Mouse (Mus musculus) left cerebral cortex, adult 2 months (tissue): Measurements from ENCODE around the gene Tm9sf1. TPM values are rescaled to one million over a fixed set of nuclear protein-coding genes. Genes with fewer than 3 reads are reported as not detected.

ENCODE experiments used
- DNase-seq, 2 experiments: peaks; one replicate each; pipeline ENCODE4 v3.0.0; 2021 to 2022; ENCODE audit warnings: low spot score in 2 of 2, mixed read lengths in 1 of 2; ENCODE audit errors: extremely low spot score in 1 of 2
- H3K27ac ChIP-seq: fragments of 200-600 bp; 2 replicates; pipeline ENCODE4 v1.8.1; 2022
- H3K4me3 ChIP-seq: fragments of 200-600 bp; 2 replicates; pipeline ENCODE4 v1.8.1; 2022
- CTCF ChIP-seq: fragments of 200-600 bp; IDR thresholded peaks from 2 replicates; pipeline ENCODE4 v1.8.1; 2022; ENCODE audit warnings: antibody characterized with exemption, mild to moderate bottlenecking, moderate library complexity
- intact Hi-C: fragments of 180-260 bp; cut with DNase I; formaldehyde crosslinking; loops from one replicate; pipeline ENCODE4 v1.15.1; 2025
- total RNA-seq, 2 experiments: library from RNA; stranded (reverse); gene quantifications; 2 replicates each; pipeline ENCODE4 v1.2.3; 2021

The Tm9sf1 gene
- total RNA-seq, 2 experiments from 2014 or later = 37.8 to 41.0 TPM

DNA sequence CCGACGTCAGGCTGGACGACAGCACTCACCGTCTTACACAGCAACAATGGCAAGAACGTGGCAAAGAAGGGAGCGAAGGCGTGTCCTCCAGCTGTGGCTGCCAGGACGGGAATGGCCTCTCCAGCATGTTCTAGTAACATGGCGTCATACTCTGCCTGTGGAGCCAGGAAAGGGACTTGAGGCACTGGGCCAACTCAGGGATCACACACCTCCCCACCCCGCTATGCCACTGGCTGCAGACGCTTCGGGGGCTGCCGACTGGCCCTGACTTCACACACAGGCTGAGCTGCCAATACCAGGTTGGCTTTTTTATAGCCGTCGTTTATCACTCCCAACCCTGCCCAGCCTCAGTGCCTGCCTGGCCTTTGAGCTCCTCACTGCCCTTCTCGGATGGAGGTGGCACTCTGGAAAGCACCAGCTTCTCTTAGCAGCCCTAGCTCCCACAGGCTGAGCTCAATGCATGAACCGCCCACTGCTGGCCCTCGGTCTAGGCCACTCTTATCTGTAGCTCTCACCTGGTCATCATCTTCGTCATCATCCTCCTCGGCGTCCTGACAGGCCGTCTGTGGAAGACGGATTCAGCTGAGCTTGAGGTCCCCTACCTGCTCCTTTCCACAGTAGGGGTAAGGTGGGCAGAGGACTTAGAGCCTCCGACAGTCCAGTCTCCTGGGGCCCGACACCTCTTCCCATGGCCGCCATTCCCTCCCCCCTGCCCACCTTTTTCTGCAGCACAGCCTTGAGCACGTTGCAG lies 15.4 kb downstream of the Tm9sf1 start:
- DNase-seq = no peak
- no peak for TF ChIP-seq CTCF
- H3K27ac ChIP-seq = no peak overlapping the region
- intact Hi-C loops = no loop called here
- no peak overlapping the region for H3K4me3 ChIP-seq

DNA sequence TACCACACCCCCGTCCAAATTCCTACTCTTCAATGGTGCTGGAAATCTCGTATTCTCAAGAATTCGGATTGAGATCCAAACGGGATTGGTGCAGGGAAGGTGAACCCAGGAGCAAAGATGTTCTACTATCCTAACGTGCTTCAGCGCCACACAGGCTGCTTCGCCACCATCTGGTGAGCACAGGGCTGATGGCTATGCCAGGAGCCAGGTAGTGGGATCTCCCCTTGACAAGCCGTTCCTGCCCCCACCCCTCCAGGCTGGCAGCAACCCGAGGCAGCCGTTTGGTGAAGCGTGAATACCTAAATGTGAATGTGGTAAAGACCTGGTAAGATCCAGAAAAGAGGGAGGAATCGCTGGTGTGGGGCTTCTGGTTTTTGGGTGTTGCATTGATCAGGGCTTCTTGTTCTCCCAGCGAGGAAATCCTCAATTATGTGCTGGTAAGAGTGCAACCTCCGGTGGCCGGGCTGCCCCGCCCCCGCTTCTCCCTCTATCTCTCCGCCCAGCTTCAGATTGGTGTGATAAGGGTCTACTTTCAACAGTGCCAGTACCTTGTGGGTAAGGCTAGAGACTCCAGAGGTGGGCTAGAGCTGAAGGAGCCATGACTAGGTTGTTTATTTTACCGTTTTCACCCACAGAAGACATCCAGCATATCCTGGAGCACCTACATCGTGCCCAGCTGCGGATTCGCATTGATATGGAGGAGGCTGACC lies 25.0 kb downstream of the Tm9sf1 start:
- no peak for DNase-seq
- no peak for TF ChIP-seq CTCF
- Histone ChIP-seq H3K4me3 (no peak overlapping the region), H3K27ac (no peak overlapping the region)
- intact Hi-C loops = no loop called here

DNA sequence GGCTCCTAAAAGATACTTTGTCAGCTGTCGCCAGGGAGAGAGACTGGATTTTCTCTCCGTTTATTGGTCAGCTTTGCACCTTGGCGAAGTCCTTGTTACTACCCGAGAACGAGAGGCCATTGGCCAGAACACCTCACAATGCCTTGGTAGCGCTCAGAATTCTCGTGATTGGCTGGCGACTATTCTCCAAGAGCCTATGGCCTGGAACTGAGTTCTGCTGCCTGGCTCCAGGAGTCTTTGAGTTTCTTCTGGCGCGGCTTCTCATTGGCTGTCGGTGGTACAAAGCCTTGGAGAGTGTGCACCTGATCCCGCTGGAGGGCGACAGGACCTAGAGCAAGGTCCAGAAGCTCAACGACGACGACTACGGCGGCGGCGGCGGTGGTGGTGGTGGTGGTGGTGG lies 25.8 kb downstream of the Tm9sf1 start, which contains the start of gene Rec8:
Rec8 (plus strand) TSS at position 216 of the 400 bp plus-strand sequence.
- H3K4me3 ChIP-seq = no peak within 1 kb of the TSS
- no peak within 1 kb of the TSS for H3K27ac ChIP-seq
- DNase-seq = no peak
- intact Hi-C loops = no loop called here
- TF ChIP-seq CTCF = no peak

DNA sequence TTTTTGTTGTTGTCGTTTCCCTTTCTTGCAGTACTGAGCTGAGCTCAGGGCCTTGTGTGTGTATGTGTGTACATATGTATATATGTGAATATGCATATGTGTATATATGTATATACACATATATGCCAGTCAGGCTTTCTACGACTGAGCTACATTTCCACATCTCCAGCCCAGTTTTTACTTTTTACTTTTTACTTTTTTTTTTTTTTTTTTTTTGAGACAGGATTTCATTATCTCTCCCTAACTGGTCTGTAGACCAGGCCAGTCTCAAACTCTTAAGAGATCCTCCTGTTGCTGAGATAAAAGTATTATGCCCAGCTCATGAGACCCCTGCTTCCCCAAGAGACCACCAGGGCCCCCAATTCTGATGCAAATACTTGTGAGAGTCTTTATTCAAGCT lies 26.8 kb downstream of the Tm9sf1 start:
- H3K27ac ChIP-seq = no peak overlapping the region
- intact Hi-C loops = no loop called here
- no peak for DNase-seq
- no peak overlapping the region for H3K4me3 ChIP-seq
- no peak for TF ChIP-seq CTCF

DNA sequence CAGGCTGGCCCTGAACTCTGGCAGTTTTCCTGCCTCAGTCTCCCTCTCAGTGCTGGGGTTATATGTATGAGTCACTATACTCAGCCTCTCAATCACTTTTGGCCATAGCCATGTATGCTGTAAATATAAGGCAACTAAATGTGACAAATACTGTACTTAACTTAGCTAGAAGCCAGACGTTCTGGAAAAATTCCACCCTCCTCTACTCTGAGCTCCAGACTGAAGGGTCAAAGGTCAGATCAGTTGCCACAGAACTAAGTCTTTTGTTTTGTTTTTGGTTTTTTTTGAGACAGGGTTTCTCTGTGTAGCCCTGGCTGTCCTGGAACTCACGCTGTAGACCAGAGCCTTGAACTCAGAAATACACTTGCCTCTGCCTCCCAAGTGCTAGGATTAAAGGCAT lies 27.7 kb downstream of the Tm9sf1 start:
- Histone ChIP-seq H3K27ac (no peak overlapping the region), H3K4me3 (no peak overlapping the region)
- TF ChIP-seq CTCF = no peak
- DNase-seq = no peak
- intact Hi-C loops = no loop called here

DNA sequence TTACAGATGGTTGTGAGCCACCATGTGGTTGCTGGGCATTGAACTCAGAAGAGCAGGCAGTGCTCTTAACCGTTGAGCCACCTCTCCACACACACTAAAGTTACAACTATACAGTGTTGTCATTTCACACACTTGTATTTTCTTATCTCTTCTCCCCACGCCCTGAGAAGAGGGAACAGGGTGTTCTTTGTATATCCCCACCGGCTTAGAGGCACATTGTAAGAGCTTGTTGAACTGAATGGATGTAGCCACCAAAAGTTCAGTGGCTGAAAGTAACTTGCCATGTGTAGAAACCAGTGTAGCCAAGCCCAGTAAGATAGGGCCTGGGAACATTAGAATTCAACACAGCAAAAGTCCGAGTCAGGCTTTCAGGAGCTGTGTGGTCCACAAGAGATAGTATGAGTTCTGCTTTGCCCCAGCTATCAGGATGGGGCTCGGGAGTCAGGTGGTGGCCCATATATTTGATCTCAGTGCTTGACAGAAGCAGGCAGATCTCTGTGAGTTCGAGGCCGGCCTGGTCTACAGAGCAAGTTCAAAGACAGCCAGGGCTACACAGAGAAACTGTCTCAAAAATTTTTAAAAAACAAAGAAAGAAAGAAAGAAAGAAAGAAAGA lies 28.9 kb downstream of the Tm9sf1 start:
- DNase-seq = no peak
- TF ChIP-seq CTCF = no peak
- H3K4me3 ChIP-seq = no peak overlapping the region
- intact Hi-C loops = no loop called here
- H3K27ac ChIP-seq = no peak overlapping the region

DNA sequence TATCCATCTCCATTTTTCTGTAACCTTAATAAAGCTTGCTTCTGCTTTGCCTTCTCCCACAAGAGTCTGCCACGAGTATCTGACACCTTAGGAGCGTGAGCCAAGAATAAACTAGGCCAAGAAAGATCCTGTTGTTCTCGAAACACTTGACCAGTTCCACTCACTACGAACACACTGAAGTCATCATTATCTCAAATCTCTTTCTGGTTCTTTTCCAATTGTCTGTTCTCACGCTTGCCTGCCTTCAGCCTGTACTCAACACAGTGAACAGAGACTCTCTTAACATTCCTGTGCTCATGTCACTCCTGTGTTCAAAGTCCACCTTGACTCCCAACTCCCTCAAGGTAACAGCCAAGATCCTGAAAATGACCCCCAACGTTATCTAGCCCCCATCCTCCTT lies 30.3 kb downstream of the Tm9sf1 start:
- no peak overlapping the region for H3K4me3 ChIP-seq
- TF ChIP-seq CTCF = no peak
- DNase-seq = no peak
- no peak overlapping the region for H3K27ac ChIP-seq
- intact Hi-C loops = no loop called here

DNA sequence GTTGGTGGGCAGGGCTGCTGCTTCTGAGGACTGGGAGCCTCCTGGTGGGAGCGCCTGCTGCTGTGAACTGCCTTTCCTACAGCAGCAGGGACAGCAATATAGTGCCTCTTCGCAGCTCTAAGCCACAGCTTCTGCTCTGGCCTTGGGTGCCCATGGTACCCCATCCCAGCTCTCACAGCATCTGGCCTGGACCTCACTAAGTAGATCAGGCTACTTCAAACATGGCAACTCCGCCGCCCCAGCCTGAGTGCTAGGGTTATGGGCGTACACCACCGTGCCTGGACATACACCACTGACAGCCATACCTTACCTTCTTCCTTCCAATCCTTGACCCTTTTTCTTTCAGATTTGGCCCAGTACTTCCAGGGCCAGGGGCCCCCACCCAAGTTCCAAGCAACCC lies 35.3 kb downstream of the Tm9sf1 start:
- H3K27ac ChIP-seq = no peak overlapping the region
- intact Hi-C loops = no loop called here
- H3K4me3 ChIP-seq = no peak overlapping the region
- TF ChIP-seq CTCF = no peak
- DNase-seq = no peak

DNA sequence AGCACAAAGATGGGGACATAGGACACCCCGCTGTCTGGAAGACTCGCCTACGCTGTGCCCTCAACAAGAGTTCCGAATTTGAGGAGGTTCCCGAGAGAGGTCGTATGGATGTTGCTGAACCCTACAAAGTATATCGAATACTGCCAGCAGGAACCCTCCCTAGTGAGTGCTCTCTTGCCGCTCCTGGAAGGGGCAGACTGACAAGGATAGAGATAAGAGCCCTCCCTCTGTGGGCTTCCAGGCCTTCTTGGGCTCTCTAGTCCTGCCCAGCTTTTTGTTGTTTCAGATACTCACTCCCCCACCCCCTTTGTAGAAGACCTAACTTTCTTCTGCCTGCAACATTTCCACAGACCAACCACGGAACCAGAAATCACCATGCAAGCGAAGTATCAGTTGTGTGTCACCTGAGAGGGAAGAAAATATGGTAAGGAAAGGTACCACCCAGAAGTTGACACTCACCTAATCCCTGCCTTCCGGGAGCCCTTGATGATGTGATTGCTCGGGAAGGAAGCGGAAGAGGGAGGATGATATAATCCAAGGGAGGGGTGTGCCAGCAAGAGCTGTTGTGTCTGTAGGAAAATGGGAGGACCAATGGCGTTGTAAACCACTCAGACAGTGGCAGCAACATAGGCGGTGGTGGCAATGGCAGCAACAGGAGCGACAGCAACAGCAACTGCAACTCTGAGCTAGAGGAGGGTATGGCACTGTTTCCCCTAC lies 37.7 kb downstream of the Tm9sf1 start:
- no peak for TF ChIP-seq CTCF
- intact Hi-C loops = no loop called here
- H3K27ac ChIP-seq = no peak overlapping the region
- no peak overlapping the region for H3K4me3 ChIP-seq
- no peak for DNase-seq

DNA sequence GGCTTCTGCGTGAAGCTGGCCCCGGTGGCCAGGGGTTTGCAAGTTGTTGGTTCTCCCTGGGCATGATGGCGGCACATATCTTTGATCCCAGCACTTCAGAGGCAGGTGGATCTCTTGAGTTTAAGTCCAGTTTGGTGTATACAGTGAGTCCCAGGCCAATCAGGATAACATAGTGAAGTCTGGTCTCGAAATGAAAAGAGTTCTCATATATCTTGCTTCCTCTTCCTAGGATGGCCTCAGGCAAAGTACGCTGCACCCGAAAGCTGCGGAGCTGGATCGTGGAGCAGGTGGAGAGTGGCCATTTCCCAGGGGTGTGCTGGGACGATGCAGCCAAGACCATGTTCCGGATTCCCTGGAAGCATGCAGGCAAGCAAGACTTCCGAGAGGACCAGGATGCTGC lies 38.8 kb downstream of the Tm9sf1 start:
- H3K4me3 ChIP-seq = no peak overlapping the region
- no peak for TF ChIP-seq CTCF
- DNase-seq = no peak
- intact Hi-C loops = no loop called here
- no peak overlapping the region for H3K27ac ChIP-seq

DNA sequence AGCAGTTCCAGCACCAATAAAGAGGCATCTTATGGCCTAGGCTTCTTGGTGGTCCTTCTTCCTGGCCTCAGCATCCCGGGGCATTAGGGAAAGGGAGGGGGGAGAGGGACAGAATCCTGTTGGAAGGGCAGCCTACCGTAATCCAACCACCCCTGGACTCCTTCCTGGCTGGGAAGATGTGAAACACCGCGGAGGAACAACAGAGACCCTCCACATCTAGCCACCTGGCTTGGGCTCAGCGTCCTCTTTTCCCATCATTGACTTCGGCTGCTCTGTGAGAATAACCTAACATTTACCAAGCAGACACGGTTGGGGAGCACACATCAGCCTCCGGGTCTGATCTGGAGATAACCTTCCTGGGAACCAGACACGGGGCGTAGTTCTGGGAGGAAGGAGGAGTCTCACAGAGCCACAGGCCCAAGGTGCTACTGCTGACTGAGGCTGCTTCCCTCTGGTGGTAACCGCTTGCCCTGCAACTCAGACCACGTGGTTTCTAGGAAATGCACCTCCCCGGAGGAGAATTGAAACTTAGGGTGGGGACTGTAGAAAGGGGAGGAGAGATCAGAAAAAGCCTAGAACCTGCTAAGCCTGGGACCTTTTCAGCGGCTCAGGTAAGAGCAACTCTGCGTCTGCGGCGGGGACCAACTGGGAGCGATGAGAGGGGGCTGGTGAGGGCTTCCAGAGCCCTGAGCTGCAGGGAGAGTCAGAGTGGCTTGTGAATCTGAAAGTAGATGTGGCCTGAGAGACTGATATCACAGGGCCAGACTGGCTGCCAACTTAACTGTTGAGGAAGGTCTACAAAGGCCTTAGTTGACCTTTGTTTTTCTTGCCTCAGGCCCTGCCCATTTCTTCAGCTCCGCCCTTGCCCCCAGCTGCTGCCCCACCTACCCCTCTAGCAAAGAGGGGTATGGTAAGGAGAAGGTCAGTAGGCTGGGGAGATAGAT lies 39.7 kb downstream of the Tm9sf1 start:
- intact Hi-C loops = no loop called here
- peak; percentile 92 for TF ChIP-seq CTCF

More for the DNA sequence above, 39.7 kb downstream of the Tm9sf1 start:
- Histone ChIP-seq H3K27ac (peak overlapping the region; percentile 78), H3K4me3 (peak overlapping the region; percentile 44)
- peak; percentile 82 to 86 for DNase-seq
